ENCODE assay signal across 41 mouse cellular contexts in genomic region chr10:63396963-63397362, GRCm38 (mm10). TPM values are rescaled to one million over a fixed set of nuclear protein-coding genes. Genes with fewer than 3 reads are reported as not detected.
"Had no signal": no experiment of that assay in that cellular context is flagged by ENCODE, and none has a peak within 500 bp of the region (broad histone marks: within the 10 kb centered on the region; RNA-seq: fewer than 3 reads in every experiment).

No protein-coding gene starts in this region.

- H3K9me3 ChIP-seq: forebrain, embryonic 15.5 days; heart, embryonic 10.5 days; heart, embryonic 12.5 days; hindbrain, embryonic 13.5 days; hindbrain, embryonic 15.5 days; kidney, embryonic 15.5 days; limb, embryonic 13.5 days; limb, embryonic 15.5 days; liver, embryonic 12.5 days had no signal

- ATAC-seq: forebrain, embryonic 15.5 days; forebrain, postnatal 0 days; hindbrain, postnatal 0 days; intestine, embryonic 16.5 days; liver, embryonic 12.5 days had no signal

- H3K27me3 ChIP-seq: forebrain, embryonic 15.5 days; heart, embryonic 12.5 days; hindbrain, embryonic 13.5 days; hindbrain, embryonic 15.5 days; kidney, embryonic 15.5 days; limb, embryonic 13.5 days; limb, embryonic 15.5 days; liver, embryonic 12.5 days had no signal

- DNase-seq: forebrain, postnatal 0 days; gastrocnemius, postnatal 14 days; gastrocnemius, postnatal 36 days; heart, adult 18-20 months; heart, postnatal 10 days; heart, postnatal 36 days; layer of hippocampus, adult 9-11 months; layer of hippocampus, postnatal 36 days; left cerebral cortex, postnatal 4 days; lung, adult 18-20 months had no signal

- H3K4me3 ChIP-seq: forebrain, embryonic 15.5 days; heart, embryonic 10.5 days; heart, embryonic 12.5 days; hindbrain, embryonic 13.5 days; hindbrain, embryonic 15.5 days; kidney, embryonic 15.5 days; limb, embryonic 13.5 days; limb, embryonic 15.5 days; liver, embryonic 12.5 days had no signal

- H3K27ac ChIP-seq: forebrain, embryonic 15.5 days; heart, embryonic 10.5 days; hindbrain, embryonic 13.5 days; hindbrain, embryonic 15.5 days; hindbrain, postnatal 0 days; kidney, embryonic 15.5 days; limb, embryonic 13.5 days; limb, embryonic 15.5 days; liver, embryonic 12.5 days; liver, embryonic 14.5 days had no signal

- H3K9ac ChIP-seq: forebrain, embryonic 15.5 days; forebrain, postnatal 0 days; heart, embryonic 12.5 days; hindbrain, embryonic 13.5 days; hindbrain, embryonic 15.5 days; kidney, embryonic 15.5 days; limb, embryonic 13.5 days; limb, embryonic 15.5 days; liver, embryonic 12.5 days; liver, embryonic 14.5 days had no signal

- H3K4me1 ChIP-seq: forebrain, embryonic 15.5 days; heart, embryonic 10.5 days; heart, embryonic 12.5 days; hindbrain, embryonic 13.5 days; hindbrain, embryonic 15.5 days; kidney, embryonic 15.5 days; limb, embryonic 13.5 days; limb, embryonic 15.5 days; liver, embryonic 12.5 days had no signal

- H3K36me3 ChIP-seq: forebrain, embryonic 15.5 days; heart, embryonic 10.5 days; heart, embryonic 12.5 days; hindbrain, embryonic 13.5 days; kidney, embryonic 15.5 days had no signal

- H3K4me2 ChIP-seq: forebrain, embryonic 15.5 days; heart, embryonic 12.5 days; hindbrain, embryonic 13.5 days; hindbrain, embryonic 15.5 days; kidney, embryonic 15.5 days; limb, embryonic 13.5 days; limb, embryonic 15.5 days; liver, embryonic 12.5 days had no signal

RNA-seq across cellular contexts. Expression of gene Gm7075, which starts 24.6 kb away (rescaled TPM):
- total RNA-seq: forebrain, postnatal 0 days; gastrocnemius, adult 18-20 months; gastrocnemius, adult 8-10 months; gastrocnemius, postnatal 14 days; gastrocnemius, postnatal 36 days; heart, adult 18-20 months; heart, adult 8-10 months; heart, postnatal 10 days; heart, postnatal 36 days; hematopoietic stem cell, adult 5-6 weeks; hindbrain, postnatal 0 days; layer of hippocampus, adult 18-20 months; layer of hippocampus, adult 8-10 months; layer of hippocampus, postnatal 14 days; layer of hippocampus, postnatal 36 days; left cerebral cortex, adult 18-20 months; left cerebral cortex, adult 8-10 months; left cerebral cortex, postnatal 10 days; left cerebral cortex, postnatal 25 days; left cerebral cortex, postnatal 4 days; liver, adult 2 months had no signal
- polyA plus RNA-seq: forebrain, embryonic 15.5 days; forebrain, postnatal 0 days; gonadal fat pad, adult 2 months; heart, embryonic 10.5 days; heart, embryonic 12.5 days; heart, embryonic 14.5 days; heart, embryonic 16.5 days; hindbrain, embryonic 13.5 days; hindbrain, embryonic 15.5 days; hindbrain, postnatal 0 days; intestine, embryonic 14.5 days; intestine, embryonic 16.5 days; kidney, embryonic 15.5 days; large intestine, adult 2 months; limb, embryonic 11.5 days; limb, embryonic 13.5 days; limb, embryonic 15.5 days; liver, adult 2 months; liver, embryonic 12.5 days; liver, embryonic 14.5 days; liver, embryonic 16.5 days had no signal

RNA-seq across cellular contexts. Expression of gene Ctnna3, which starts 32.9 kb away (rescaled TPM):
- total RNA-seq: hematopoietic stem cell, adult 5-6 weeks had no signal
- polyA plus RNA-seq: liver, adult 2 months had no signal
